Mouse (Mus musculus): ENCODE data around the gene Olfr318. TPM values are rescaled to one million over a fixed set of nuclear protein-coding genes. Genes with fewer than 3 reads are reported as not detected.

Olfr318 gene
- polyA plus RNA-seq (2012; rRNA removed): not detected in 2 replicates

DNA sequence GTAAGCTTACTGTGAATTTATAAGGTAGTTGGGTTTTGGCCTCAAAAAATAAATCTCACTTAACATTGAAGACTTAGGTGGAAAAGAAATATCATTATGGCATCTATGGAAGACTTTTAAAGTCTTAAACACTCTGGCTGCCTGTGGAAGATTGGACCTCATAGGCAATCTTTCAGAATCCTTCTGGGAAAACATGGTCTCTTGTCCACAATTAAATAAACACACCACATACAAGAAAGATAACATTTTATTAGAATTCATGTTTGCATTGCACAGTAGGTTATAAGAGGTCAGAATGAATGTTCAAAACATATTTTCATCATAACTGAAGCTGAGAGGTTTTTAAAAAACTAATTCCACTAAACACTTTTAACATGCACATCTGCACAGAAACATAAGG is at the start of gene Olfr318:
Gene Olfr318 (minus strand): TSS at position 101 of the 400 bp plus-strand sequence.

DNA sequence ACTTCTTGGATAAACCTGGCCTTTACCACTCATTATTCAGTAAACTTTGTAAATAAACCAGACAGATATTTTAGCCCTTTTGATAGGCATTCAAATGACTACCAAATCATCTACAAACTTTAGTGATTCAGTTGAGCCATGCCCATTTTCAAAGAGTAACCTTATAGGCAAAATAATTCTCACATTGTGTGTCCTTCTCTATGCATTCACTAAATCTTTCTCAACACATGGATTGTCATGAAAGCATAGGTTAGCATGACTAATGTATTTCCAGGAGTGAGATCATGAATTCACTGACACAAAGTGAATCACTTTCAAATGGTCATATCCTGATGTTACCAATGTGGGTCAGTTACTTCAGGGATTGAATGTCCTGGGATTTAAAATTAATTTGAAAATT is 49.1 kb upstream of the Olfr318 start, which contains the start of gene Olfr315:
Gene Olfr315 (plus strand): TSS at position 301 of the 400 bp plus-strand sequence.

DNA sequence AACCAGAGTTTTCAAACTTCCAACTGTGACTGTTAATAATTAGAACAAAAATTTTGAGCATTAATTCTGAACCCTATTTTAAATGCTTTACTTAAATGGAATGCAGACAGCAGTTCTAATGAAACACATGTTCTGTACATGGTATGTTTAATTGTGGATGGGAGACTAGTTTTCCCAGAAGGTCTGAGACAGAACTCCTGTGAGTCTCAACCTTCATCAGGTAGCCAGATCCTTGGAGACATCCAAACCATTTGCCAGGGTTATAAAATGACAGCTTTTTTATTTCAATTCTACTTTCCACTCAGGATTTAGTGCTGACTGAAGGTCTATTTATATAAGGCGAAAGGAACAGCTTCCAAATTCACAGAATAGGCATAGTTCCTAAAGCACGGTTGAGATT is 28.6 kb upstream of the Olfr318 start, which contains the start of gene Olfr316:
Gene Olfr316 (plus strand): TSS at position 301 of the 400 bp plus-strand sequence.

DNA sequence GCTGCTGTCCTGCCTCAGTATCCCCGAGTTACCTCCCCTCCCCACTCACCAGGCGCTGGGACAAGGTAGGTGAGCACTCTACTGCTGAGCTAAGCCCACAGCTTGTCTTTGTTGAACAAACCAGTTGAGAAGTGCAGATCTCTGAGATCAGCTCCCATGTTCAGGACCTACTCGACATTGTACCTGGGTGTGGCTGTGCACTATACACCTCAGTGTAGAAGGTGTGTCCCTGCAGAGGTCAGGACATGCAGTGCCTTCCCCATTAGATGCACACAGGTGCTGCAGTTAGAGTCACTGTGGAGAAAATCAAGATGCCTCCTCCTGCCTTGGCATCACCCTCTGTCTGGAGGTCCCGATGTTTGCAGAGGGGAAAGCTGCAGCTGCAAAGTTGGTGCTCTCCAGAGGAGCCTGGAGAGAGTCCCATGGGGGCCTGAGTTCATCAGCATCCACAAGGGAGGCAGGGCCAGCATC is 15.0 kb upstream of the Olfr318 start, which contains the start of gene Olfr317:
Gene Olfr317 (minus strand): TSS at position 421 of the 471 bp plus-strand sequence.

DNA sequence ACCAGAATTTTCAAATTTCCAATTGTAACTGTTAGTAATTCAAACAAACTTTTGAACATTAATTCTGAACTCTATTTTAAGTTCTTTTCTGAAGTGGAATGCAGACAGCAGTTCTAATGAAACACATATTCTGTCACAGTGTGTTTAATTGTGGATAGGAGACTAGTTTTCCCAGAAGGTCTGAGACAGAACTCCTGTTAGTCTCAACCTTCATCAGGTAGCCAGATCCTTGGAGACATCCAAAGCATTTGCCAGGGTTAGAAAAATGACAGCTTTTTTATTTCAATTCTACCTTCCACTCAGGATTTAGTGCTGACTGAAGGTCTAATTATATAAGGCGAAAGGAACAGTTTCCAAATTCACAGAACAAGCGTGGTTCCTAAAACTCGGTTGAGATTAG is 25.0 kb downstream of the Olfr318 start, which contains the start of gene Olfr319:
Gene Olfr319 (plus strand): TSS at position 301 of the 400 bp plus-strand sequence.

DNA sequence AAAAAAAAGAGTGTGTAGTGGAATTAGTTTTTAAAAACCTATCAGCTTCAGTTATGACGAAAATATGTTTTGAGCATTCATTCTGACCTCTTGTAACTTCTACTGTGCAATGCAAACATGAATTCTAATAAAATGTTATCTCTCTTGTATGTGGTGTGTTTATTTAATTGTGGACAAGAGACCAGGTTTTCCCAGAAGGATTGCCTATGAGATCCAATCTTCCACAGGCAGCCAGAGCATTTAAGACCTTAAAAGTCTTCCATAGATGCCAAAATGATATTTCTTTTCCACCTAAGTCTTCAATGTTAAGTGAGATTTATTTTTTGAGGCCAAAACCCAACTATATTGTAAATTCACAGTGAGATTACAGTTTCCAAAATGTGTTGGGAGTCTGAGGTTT is 43.0 kb downstream of the Olfr318 start, which contains the start of gene Olfr320:
Gene Olfr320 (plus strand): TSS at position 301 of the 400 bp plus-strand sequence.

Other genes with a start within 250 kb of the Olfr318 start
- gene Olfr332, start 231.5 kb downstream of the Olfr318 start, polyA plus RNA-seq (2012; rRNA removed): 0.03 TPM in 1 of 2 replicates, not detected in the other
- gene Olfr331, start 221.4 kb downstream of the Olfr318 start, polyA plus RNA-seq (2012; rRNA removed): not detected in 2 replicates
- gene Olfr330, start 189.2 kb downstream of the Olfr318 start, polyA plus RNA-seq (2012; rRNA removed): 0.03 and 0.06 TPM in 2 replicates
- gene Olfr329-ps, start 177.6 kb downstream of the Olfr318 start, polyA plus RNA-seq (2012; rRNA removed): not detected in 2 replicates
- 0.03 TPM in 1 of 2 replicates, not detected in the other for gene Olfr328, start 168.4 kb downstream of the Olfr318 start, polyA plus RNA-seq (2012; rRNA removed)
- not detected in 2 replicates for gene Olfr224, start 153.5 kb downstream of the Olfr318 start, polyA plus RNA-seq (2012; rRNA removed)
- gene Olfr325, start 146.3 kb downstream of the Olfr318 start, polyA plus RNA-seq (2012; rRNA removed): not detected in 2 replicates
- gene Olfr324, start 128.9 kb downstream of the Olfr318 start, polyA plus RNA-seq (2012; rRNA removed): 0.12 TPM in 2 replicates
- gene 2210407C18Rik, start 107.9 kb downstream of the Olfr318 start, polyA plus RNA-seq (2012; rRNA removed): not detected in 2 replicates
- not detected in 2 replicates for gene Olfr323, start 93.5 kb downstream of the Olfr318 start, polyA plus RNA-seq (2012; rRNA removed)
- gene Trim58, start 83.5 kb downstream of the Olfr318 start, polyA plus RNA-seq (2012; rRNA removed): 0.08 and 0.16 TPM in 2 replicates
- not detected in 2 replicates for gene Olfr322, start 65.2 kb downstream of the Olfr318 start, polyA plus RNA-seq (2012; rRNA removed)
- gene Olfr320, start 42.9 kb downstream of the Olfr318 start, polyA plus RNA-seq (2012; rRNA removed): not detected in 2 replicates
- not detected in 2 replicates for gene Olfr319, start 24.9 kb downstream of the Olfr318 start, polyA plus RNA-seq (2012; rRNA removed)
- gene Olfr317, start 15.2 kb upstream of the Olfr318 start, polyA plus RNA-seq (2012; rRNA removed): 0.28 and 0.29 TPM in 2 replicates
- not detected in 2 replicates for gene Olfr316, start 28.7 kb upstream of the Olfr318 start, polyA plus RNA-seq (2012; rRNA removed)
- not detected in 2 replicates for gene Olfr315, start 49.2 kb upstream of the Olfr318 start, polyA plus RNA-seq (2012; rRNA removed)
- gene Olfr314, start 58.9 kb upstream of the Olfr318 start, polyA plus RNA-seq (2012; rRNA removed): not detected in 2 replicates
- 2.6 and 4.4 TPM in 2 replicates for gene Fam183b, start 77.9 kb upstream of the Olfr318 start, polyA plus RNA-seq (2012; rRNA removed)
- not detected in 2 replicates for gene Olfr313, start 91.0 kb upstream of the Olfr318 start, polyA plus RNA-seq (2012; rRNA removed)
- gene Olfr312, start 105.2 kb upstream of the Olfr318 start, polyA plus RNA-seq (2012; rRNA removed): not detected in 2 replicates
- not detected in 2 replicates for gene Olfr311, start 115.2 kb upstream of the Olfr318 start, polyA plus RNA-seq (2012; rRNA removed)
- 31.0 and 32.6 TPM in 2 replicates for gene Gm12258, start 123.1 kb upstream of the Olfr318 start, polyA plus RNA-seq (2012; rRNA removed)
- 9.1 TPM in 2 replicates for gene 2810021J22Rik, start 143.2 kb upstream of the Olfr318 start, polyA plus RNA-seq (2012; rRNA removed)
- 4.9 and 5.9 TPM in 2 replicates for gene Zfp39, start 180.2 kb upstream of the Olfr318 start, polyA plus RNA-seq (2012; rRNA removed)
- 0.03 and 0.06 TPM in 2 replicates for gene Btnl10, start 193.9 kb upstream of the Olfr318 start, polyA plus RNA-seq (2012; rRNA removed)
- gene Rnf187, start 214.9 kb upstream of the Olfr318 start, polyA plus RNA-seq (2012; rRNA removed): 557 and 565 TPM in 2 replicates
- gene Hist3h2ba, start 224.9 kb upstream of the Olfr318 start, polyA plus RNA-seq (2012; rRNA removed): 491 and 498 TPM in 2 replicates
- 90.4 and 93.3 TPM in 2 replicates for gene Hist3h2a, start 230.7 kb upstream of the Olfr318 start, polyA plus RNA-seq (2012; rRNA removed)
- 2.2 and 2.3 TPM in 2 replicates for gene Trim17, start 230.7 kb upstream of the Olfr318 start, polyA plus RNA-seq (2012; rRNA removed)